Mouse (Mus musculus) lung, postnatal 0 days (tissue): ENCODE results near the gene Dnah5. TPM values are rescaled to one million over a fixed set of nuclear protein-coding genes. Genes with fewer than 3 reads are reported as not detected.

Experiments
- ATAC-seq: fragments of 200-750 bp; cut with Nextera tagmentation; 2 replicates; pipeline ENCODE4 v1.8.0; 2017; ENCODE audit warnings: moderate library complexity
- DNase-seq: peaks from one replicate; pipeline ENCODE4 v3.0.0-alpha.2; 2016; ENCODE audit warnings: low spot score
- H3K27ac ChIP-seq: fragments of 300-500 bp; sonication (generic); 2 replicates; pipeline ENCODE4 v1.5.1; 2014; ENCODE audit warnings: antibody characterized with exemption, mild to moderate bottlenecking, low read length, mixed read lengths
- H3K27me3 ChIP-seq: fragments of 300-500 bp; sonication (generic); replicated peaks from 2 replicates; pipeline ENCODE4 v1.6.1; 2014; ENCODE audit warnings: low read length, mixed read lengths; ENCODE audit not compliant: insufficient read depth
- H3K36me3 ChIP-seq: fragments of 300-500 bp; sonication (generic); 2 replicates; pipeline ENCODE4 v1.6.1; 2014; ENCODE audit warnings: low read length, mixed read lengths; ENCODE audit not compliant: insufficient read depth
- H3K4me1 ChIP-seq: fragments of 300-500 bp; sonication (generic); 2 replicates; pipeline ENCODE4 v1.6.1; 2014; ENCODE audit warnings: antibody characterized with exemption, low read depth, low read length, mixed read lengths; ENCODE audit not compliant: insufficient read depth
- H3K4me2 ChIP-seq: fragments of 300-500 bp; sonication (generic); replicated peaks from 2 replicates; pipeline ENCODE4 v1.6.1; 2014; ENCODE audit warnings: low read depth, mild to moderate bottlenecking, low read length, moderate library complexity, mixed read lengths
- H3K4me3 ChIP-seq: fragments of 300-500 bp; sonication (generic); 2 replicates; pipeline ENCODE4 v1.5.1; 2014; ENCODE audit warnings: low read depth, low read length
- H3K9ac ChIP-seq: fragments of 300-500 bp; sonication (generic); replicated peaks from 2 replicates; pipeline ENCODE4 v1.6.1; 2014; ENCODE audit warnings: low read depth, mild to moderate bottlenecking
- H3K9me3 ChIP-seq: fragments of 300-500 bp; sonication (generic); 2 replicates; pipeline ENCODE4 v1.6.1; 2016; ENCODE audit warnings: low read length, mixed read lengths
- CTCF ChIP-seq: IDR thresholded peaks from 2 replicates; pipeline ENCODE4 v1.5.1; 2016; ENCODE audit warnings: antibody characterized with exemption, mild to moderate bottlenecking
- EP300 ChIP-seq: IDR thresholded peaks from 2 replicates; pipeline ENCODE4 v1.6.1; 2016; ENCODE audit warnings: antibody characterized with exemption, mild to moderate bottlenecking, control low read depth
- WGBS: fragments of 180-500 bp; shearing (Covaris S2); extraction: QIAGEN DNeasy Blood & Tissue Kit; methylation state at CpG from one replicate; pipeline ENCODE4 v1.1.7; 2014; 5-methylcytosine and 5-hydroxymethylcytosine counted together
- polyA plus RNA-seq: library from polyadenylated mRNA; unstranded; fragments of >200 nt; fragmentation: Nextera tagmentation; extraction: Ambion mirVana; gene quantifications from 2 replicates; pipeline ENCODE4 v1.2.1, GENCODE M21; 2015

Dnah5 gene
- 1.1 and 1.4 TPM in 2 replicates for polyA plus RNA-seq

GRCm38 (mm10) chr15:28203111-28204075 is at the start of gene Dnah5:
Dnah5 (plus strand) TSS chr15:28203752.
- no peak within 1 kb of the TSS for H3K4me3 ChIP-seq
- DNase-seq (no peak), ATAC-seq (no peak)
- H3K4me2 ChIP-seq: no peak within 1 kb of the TSS
- WGBS: 81% methylated on average over 20 of the region's 20 CpGs
- H3K27me3 ChIP-seq: no peaks in the 10 kb centered on the region
- H3K27ac ChIP-seq: no peak within 1 kb of the TSS
- H3K9me3 ChIP-seq: no peaks in the 10 kb centered on the region
- no peaks in the 10 kb centered on the region for H3K36me3 ChIP-seq
- H3K4me1 ChIP-seq: no peaks in the 10 kb centered on the region
- no peak within 1 kb of the TSS for H3K9ac ChIP-seq
- TF ChIP-seq EP300 (no peak), CTCF (no peak)

- H3K27me3 ChIP-seq: no peaks in the 10 kb centered on the region
- TF ChIP-seq CTCF: peak; percentile 50
- no peak for TF ChIP-seq EP300
- H3K9me3 ChIP-seq: no peaks in the 10 kb centered on the region
- no peak overlapping the region for H3K4me3 ChIP-seq
- H3K27ac ChIP-seq: no peak overlapping the region
- no peaks in the 10 kb centered on the region for H3K36me3 ChIP-seq
- DNase-seq (peak; percentile 24), ATAC-seq (peak; percentile 30; the same call in 1 of the 2 replicates)
- peaks cover 4% of the 10 kb centered on the region; the same call in 1 of the 2 replicates for H3K4me1 ChIP-seq
- H3K9ac ChIP-seq: no peak overlapping the region
- WGBS: 8% methylated on average over 26 of the region's 27 CpGs
- peak overlapping the region; percentile 42; the same call in 1 of the 2 replicates for H3K4me2 ChIP-seq
These were observed 48.6 kb upstream of the Dnah5 start for GRCm38 (mm10) chr15:28154822-28155501.

- no peak for TF ChIP-seq CTCF
- 0 out of 2 replicates have a peak, but pooled peaks have one; percentile 36 for TF ChIP-seq EP300
- Histone ChIP-seq H3K4me2 (peak overlapping the region; percentile 51), H3K4me3 (peak overlapping the region; percentile 55), H3K9me3 (no peaks in the 10 kb centered on the region), H3K9ac (0 out of 2 replicates have a peak overlapping the region, but pooled peaks have one; percentile 46), H3K36me3 (no peaks in the 10 kb centered on the region), H3K27ac (peak overlapping the region; percentile 73), H3K27me3 (no peaks in the 10 kb centered on the region), H3K4me1 (peaks cover 4% of the 10 kb centered on the region; the same call in 1 of the 2 replicates)
- peak; percentile 94 for DNase-seq
- peak; percentile 97 for ATAC-seq
- WGBS: 1% methylated on average over 19 of the region's 19 CpGs
These were observed 44.6 kb upstream of the Dnah5 start for GRCm38 (mm10) chr15:28158771-28159489.

GRCm38 (mm10) chr15:28162291-28162690 is 41.3 kb upstream of the Dnah5 start:
- WGBS: 93% methylated on average over 2 of the region's 2 CpGs
- no peak overlapping the region for H3K4me3 ChIP-seq
- no peak overlapping the region for H3K27ac ChIP-seq

GRCm38 (mm10) chr15:28165234-28165633 is 38.3 kb upstream of the Dnah5 start:
- H3K4me1 ChIP-seq: no peaks in the 10 kb centered on the region
- 78% methylated on average over 7 of the region's 7 CpGs for WGBS
- H3K4me2 ChIP-seq: no peak overlapping the region
- no peak overlapping the region for H3K27ac ChIP-seq
- H3K36me3 ChIP-seq: no peaks in the 10 kb centered on the region
- no peak overlapping the region for H3K4me3 ChIP-seq
- DNase-seq (no peak), ATAC-seq (no peak)
- H3K9me3 ChIP-seq: no peaks in the 10 kb centered on the region
- TF ChIP-seq CTCF (no peak), EP300 (no peak)
- no peaks in the 10 kb centered on the region for H3K27me3 ChIP-seq
- no peak overlapping the region for H3K9ac ChIP-seq

More at GRCm38 (mm10) chr15:28162291-28162690, 41.3 kb upstream of the Dnah5 start:
- no peak for TF ChIP-seq EP300
- TF ChIP-seq CTCF: no peak
- DNase-seq (no peak), ATAC-seq (no peak)
- no peaks in the 10 kb centered on the region for H3K4me1 ChIP-seq
- no peaks in the 10 kb centered on the region for H3K36me3 ChIP-seq
- no peaks in the 10 kb centered on the region for H3K9me3 ChIP-seq
- no peaks in the 10 kb centered on the region for H3K27me3 ChIP-seq
- no peak overlapping the region for H3K9ac ChIP-seq
- no peak overlapping the region for H3K4me2 ChIP-seq
